In genomic region chr1:87321071-87321470, GRCm38 (mm10) we compare ENCODE assay signal across 25 mouse cellular contexts. TPM values are rescaled to one million over a fixed set of nuclear protein-coding genes. Genes with fewer than 3 reads are reported as not detected.
DNase-seq lines count a peak whose midpoint lies in the region; TF ChIP-seq lines count a peak whose summit lies in the region.
"Had no signal": no experiment of that assay in that cellular context is flagged by ENCODE, and none has a peak within 500 bp of the region (broad histone marks: within the 10 kb centered on the region; RNA-seq: fewer than 3 reads in every experiment).

No protein-coding gene starts in this region.

- no peak for TF ChIP-seq POLR2A in MEL (IDR thresholded peaks at IDR 0.05; ENCODE audit: control insufficient read depth in 1 of 2, insufficient read depth in 1 of 2, low read depth in 1 of 2, low read length in 2 of 2, poor library complexity in 1 of 2)

- H3K9ac ChIP-seq in MEL (ENCODE audit: control insufficient read depth, low read depth, low read length, poor library complexity, severe bottlenecking), result no peak overlapping the region
- H3K9ac ChIP-seq: embryonic facial prominence, embryonic 13.5 days; embryonic facial prominence, embryonic 15.5 days; forebrain, embryonic 12.5 days had no signal

- no peak overlapping the region for H3K4me3 ChIP-seq in MEL (ENCODE audit: control insufficient read depth in 1 of 2, insufficient read depth in 1 of 2, low read depth in 2 of 2, low read length in 2 of 2)
- no peak overlapping the region for H3K4me3 ChIP-seq in gastrocnemius, adult 2 months
- H3K4me3 ChIP-seq: embryonic facial prominence, embryonic 13.5 days; embryonic facial prominence, embryonic 15.5 days; erythroblast, embryonic 14.5 days; forebrain, embryonic 10.5 days; forebrain, embryonic 12.5 days had no signal

- TF ChIP-seq CTCF in MEL (IDR thresholded peaks at IDR 0.05 in 2 of 3, conservative IDR thresholded peaks at IDR 0.05 in 1 of 3; ENCODE audit: control insufficient read depth in 1 of 3, insufficient read depth in 1 of 3, low read depth in 2 of 3, low read length in 3 of 3, poor library complexity in 1 of 3, severe bottlenecking in 1 of 3), result no peak
- TF ChIP-seq CTCF in gastrocnemius, adult 2 months (IDR thresholded peaks at IDR 0.05), result no peak

- peaks cover 0 to 7% of the 10 kb centered on the region in 2 experiments; a peak in 3 of 4 replicates for H3K4me1 ChIP-seq in MEL (ENCODE audit: control insufficient read depth in 1 of 2, insufficient read depth in 2 of 2, low read length in 2 of 2)
- H3K4me1 ChIP-seq: forebrain, embryonic 10.5 days; forebrain, embryonic 12.5 days had no signal

- no peaks in the 10 kb centered on the region for H3K27me3 ChIP-seq in MEL (ENCODE audit: control insufficient read depth in 1 of 2, insufficient read depth in 2 of 2, low read length in 2 of 2)
- H3K27me3 ChIP-seq: embryonic facial prominence, embryonic 13.5 days; embryonic facial prominence, embryonic 15.5 days; Patski had no signal

- no peaks in the 10 kb centered on the region for H3K9me3 ChIP-seq in MEL (replicated peaks; ENCODE audit: insufficient read depth, low read length)

- DNase-seq in 416B (ENCODE audit: low read depth), result peak; percentile 32
- DNase-seq in A20 (ENCODE audit: low read depth, low spot score), result peak; percentile 28
- DNase-seq in MEL (ENCODE audit: low read depth, low spot score), result peak; percentile 60
- DNase-seq in R1 (ENCODE audit: low read depth, low spot score), result peak; percentile 61
- no peak for DNase-seq in testis, postnatal 10 days (ENCODE audit: low spot score)
- no peak for DNase-seq in urinary bladder, postnatal 14 days (ENCODE audit: low spot score)
- DNase-seq in gastrocnemius, adult 2 months, result no peak
- DNase-seq: adrenal gland, adult 2 months; adrenal gland, postnatal 10 days; adrenal gland, postnatal 25 days; cerebellum, adult 11 months; cerebellum, adult 18-20 months; cerebellum, adult 8-10 months; cerebellum, adult 9-11 months; cerebellum, postnatal 14 days; cerebellum, postnatal 36 days; embryo, embryonic 11 days had no signal

- H3K27ac ChIP-seq in MEL (ENCODE audit: control insufficient read depth, low read depth, low read length), result no peak overlapping the region
- no peak overlapping the region for H3K27ac ChIP-seq in gastrocnemius, adult 2 months
- H3K27ac ChIP-seq: embryonic facial prominence, embryonic 13.5 days; embryonic facial prominence, embryonic 15.5 days; forebrain, embryonic 10.5 days; forebrain, embryonic 12.5 days had no signal

- H3K79me2 ChIP-seq in MEL (ENCODE audit: control insufficient read depth, insufficient read depth, low read length, poor library complexity), result no peaks in the 10 kb centered on the region

- TF ChIP-seq RAD21 in MEL (IDR thresholded peaks at IDR 0.05; ENCODE audit: low read depth, low read length), result no peak

- H3K36me3 ChIP-seq in MEL (ENCODE audit: control insufficient read depth in 1 of 2, insufficient read depth in 2 of 2, low read length in 2 of 2), result peaks cover 0 to 9% of the 10 kb centered on the region in 2 experiments; a peak in 2 of 4 replicates
- H3K36me3 ChIP-seq: embryonic facial prominence, embryonic 13.5 days; embryonic facial prominence, embryonic 15.5 days; forebrain, embryonic 10.5 days; forebrain, embryonic 12.5 days; G1E had no signal

- TF ChIP-seq EP300 in MEL (IDR thresholded peaks at IDR 0.05; ENCODE audit: low read depth in 1 of 2, low read length in 2 of 2), result no peak

- intact Hi-C loops in gastrocnemius, adult 2 months (cut with DNase I), result no loop called here

TF ChIP-seq in MEL, 35 proteins besides CTCF, POLR2A, EP300 and RAD21:
- TF ChIP-seq TCF12 (IDR thresholded peaks at IDR 0.05; ENCODE audit: low read depth, low read length) (no peak), ZNF384 (IDR thresholded peaks at IDR 0.05; ENCODE audit: low read depth, low read length) (no peak), UBTF (IDR thresholded peaks at IDR 0.05; ENCODE audit: borderline replicate concordance, insufficient read depth, low read depth, low read length) (no peak)

RNA-seq across cellular contexts. Expression of gene Gigyf2, which starts 5.7 kb away (rescaled TPM):
- total RNA-seq in MEL (2012; rRNA removed), result 27.1 and 28.5 TPM in 2 replicates
- 10 to 100 TPM in 1 of 2 experiments, not detected in 1; 70.6 TPM for polyA plus RNA-seq in MEL (2012; ENCODE audit: insufficient read depth in 1 of 2, insufficient read length in 2 of 2, low read depth in 1 of 2, low replicate concordance in 2 of 2, missing spikeins in 1 of 2)
- total RNA-seq in gastrocnemius, adult 2 months (2021), result 10 to 100 TPM; 38.2 to 40.2 TPM

RNA-seq across cellular contexts. Expression of gene Efhd1, which starts 56.9 kb away (rescaled TPM):
- not detected in 2 replicates for total RNA-seq in MEL (2012; rRNA removed)
- polyA plus RNA-seq in MEL (2012; ENCODE audit: insufficient read depth in 1 of 2, insufficient read length in 2 of 2, low read depth in 1 of 2, low replicate concordance in 2 of 2, missing spikeins in 1 of 2), result under 1 TPM in 1 of 2 experiments, not detected in 1; 0.15 TPM
- total RNA-seq in gastrocnemius, adult 2 months (2021), result 1 to 10 TPM; 3.7 to 7.4 TPM
- total RNA-seq: common myeloid progenitor, adult 5-6 weeks had no signal
- polyA plus RNA-seq: erythroblast, embryonic 14.5 days; G1E had no signal

Comparison
In these comparisons a context has a peak if more than half of its experiments do, and no peak if none do; other contexts are left out.
1. DNase-seq: peak in 416B (single experiment), A20 (single experiment), MEL (single experiment) and R1 (single experiment); none in testis, postnatal 10 days (single experiment), urinary bladder, postnatal 14 days (single experiment) and gastrocnemius, adult 2 months (single experiment).